Mouse (Mus musculus) lung, postnatal 0 days (tissue): ENCODE data around the gene Ankrd33.

Source experiments
- CTCF ChIP-seq: IDR thresholded peaks from 2 replicates; pipeline ENCODE4 v1.5.1; 2016; ENCODE audit warnings: antibody characterized with exemption, mild to moderate bottlenecking
- EP300 ChIP-seq: IDR thresholded peaks from 2 replicates; pipeline ENCODE4 v1.6.1; 2016; ENCODE audit warnings: antibody characterized with exemption, mild to moderate bottlenecking, control low read depth

- TF ChIP-seq CTCF, result no peak
- no peak for TF ChIP-seq EP300
These were observed 46.9 kb upstream of the Ankrd33 start for GRCm38 (mm10) chr15:101068671-101069070.
